Mouse (Mus musculus): ENCODE data around the gene Dner.

Gene Dner

DNA sequence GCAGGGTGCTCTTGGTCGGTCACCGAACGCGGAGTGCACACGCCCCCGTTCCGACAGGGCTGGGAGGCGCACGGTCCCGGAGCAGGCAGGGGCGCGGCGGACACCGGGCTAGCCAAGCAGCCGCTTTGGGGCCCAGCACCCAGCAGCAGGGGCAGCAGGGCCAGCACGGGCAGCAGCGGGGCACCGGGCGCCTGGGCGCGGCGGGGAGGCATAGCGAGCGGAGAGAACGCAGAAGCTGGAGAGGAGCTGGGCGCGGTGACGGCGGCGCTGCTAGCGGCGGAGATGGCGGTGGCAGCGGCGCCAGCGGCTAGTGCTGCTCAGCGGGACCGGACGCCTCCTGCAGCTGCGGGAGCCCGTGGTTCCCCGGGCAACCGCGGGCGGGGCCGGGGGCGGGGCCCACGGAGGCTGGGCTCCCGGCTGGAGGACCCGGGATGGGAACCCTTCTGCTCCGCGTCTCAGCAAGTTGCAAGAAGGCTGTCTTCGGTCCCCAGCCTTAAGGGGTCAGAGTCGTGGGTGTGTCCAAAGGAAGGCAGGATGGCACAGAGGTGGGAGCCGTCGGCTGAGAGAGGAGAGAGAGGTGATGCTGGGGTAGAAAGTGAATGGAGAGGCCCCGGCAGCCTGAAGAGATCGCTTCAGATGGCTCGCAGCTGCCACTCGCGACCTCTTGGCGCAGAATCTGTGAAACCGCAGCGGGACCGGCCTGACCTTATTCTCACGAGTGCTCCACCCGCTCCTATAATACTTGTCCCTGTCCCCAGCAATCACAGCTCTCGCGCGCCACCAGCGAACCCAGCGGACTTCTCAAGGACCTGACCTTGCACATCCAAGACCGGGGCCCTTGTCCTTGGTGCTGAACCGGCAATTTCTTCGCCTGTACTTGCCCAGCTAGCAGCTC is at the start of gene Dner:
Dner (minus strand) TSS at position 705 of the 895 bp plus-strand sequence.
- peak; percentile 52 for DNase-seq

DNA sequence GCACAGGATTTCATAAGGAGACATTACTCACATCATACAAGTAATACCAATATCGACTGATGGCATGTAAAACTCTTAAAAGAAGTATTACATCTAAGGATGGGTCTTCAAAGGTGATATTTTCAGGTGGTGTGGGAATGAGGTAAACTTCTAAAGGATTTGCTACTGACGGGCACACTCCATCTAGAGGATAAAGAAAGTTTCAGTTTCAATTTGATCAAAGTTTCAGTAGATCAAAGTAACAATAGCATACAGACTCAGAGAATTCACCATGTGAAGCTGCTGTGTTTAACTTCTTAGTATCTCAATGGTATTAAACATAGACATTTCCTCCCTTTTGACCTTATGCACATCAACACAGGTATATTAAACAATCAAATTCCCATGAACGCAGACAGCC is 46.1 kb upstream of the Dner start:
- DNase-seq: no peak

DNA sequence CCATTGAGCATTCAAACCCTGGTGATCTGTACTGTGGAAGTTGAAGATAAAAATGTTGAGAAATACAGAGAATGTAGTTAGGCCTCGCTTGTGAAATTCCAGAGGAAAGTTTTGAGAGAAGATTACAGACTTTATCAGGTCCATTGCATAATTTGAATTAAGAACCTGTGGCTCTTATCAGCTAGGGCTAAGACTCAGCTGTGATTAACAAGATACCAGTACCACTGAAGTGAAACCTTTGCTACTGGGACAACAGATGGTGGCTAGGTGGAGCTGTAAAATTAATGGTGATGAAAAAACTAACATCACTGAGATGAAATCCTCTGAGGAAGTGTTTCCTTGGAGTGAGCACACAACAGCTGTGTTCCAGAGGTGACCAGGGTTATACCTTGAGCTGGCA is 44.1 kb upstream of the Dner start:
- DNase-seq: no peak

DNA sequence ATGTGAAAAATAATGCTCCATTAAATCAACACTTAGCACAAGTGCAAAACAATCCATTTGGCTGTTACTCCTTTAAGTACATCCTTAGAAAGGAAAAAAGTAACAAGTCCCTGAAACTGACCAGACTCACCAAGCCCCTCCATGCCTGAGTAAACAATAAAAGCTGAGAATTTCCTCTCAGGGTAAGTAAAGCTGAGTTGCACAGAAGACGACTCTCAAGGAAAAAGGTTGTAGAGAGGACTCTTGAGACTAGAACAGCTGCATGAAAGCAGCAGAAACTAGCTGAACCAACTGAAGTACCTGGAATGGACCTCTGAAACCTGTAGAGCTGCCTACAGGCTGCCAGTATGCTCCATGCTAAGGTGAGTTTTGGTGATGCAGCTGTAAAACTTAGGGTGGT is 41.1 kb upstream of the Dner start:
- DNase-seq: no peak

DNA sequence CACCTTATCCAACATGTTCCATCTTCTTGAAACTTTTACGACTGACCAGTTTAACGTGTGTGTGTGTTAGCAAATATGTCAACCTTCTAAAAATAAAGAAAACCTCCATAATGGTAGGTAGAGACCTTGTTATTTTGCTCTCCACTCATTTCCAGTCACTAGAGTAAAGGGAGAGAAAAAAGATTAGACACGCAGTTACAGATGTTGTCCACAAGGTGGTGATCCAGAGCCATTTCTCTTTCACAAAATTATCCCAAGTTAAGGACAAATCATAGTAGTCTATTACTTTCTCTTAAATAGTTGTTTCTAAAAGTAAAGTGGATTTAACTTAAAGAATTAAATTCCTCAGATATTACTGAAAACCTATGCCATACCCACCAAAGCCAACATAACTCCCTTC is 37.8 kb upstream of the Dner start:
- DNase-seq: no peak

DNA sequence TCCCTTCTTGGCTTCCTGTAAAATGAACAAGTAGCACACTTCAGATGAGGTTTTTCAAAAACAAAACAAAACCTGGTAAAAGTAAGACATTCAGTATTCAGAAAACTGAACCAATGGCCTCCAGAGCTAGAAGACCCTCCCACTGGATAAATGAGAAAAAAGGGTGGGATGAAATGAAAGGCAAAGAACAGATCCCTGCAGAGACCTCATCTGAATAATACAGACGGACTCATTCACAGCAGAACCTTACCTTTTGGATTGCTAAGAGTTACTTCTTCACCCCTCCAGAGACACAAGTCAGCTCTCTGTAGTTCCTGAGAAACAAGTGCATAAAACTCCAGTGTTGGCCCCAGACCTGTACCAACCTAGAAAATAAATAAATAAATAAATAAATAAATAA is 35.7 kb upstream of the Dner start:
- no peak for DNase-seq

DNA sequence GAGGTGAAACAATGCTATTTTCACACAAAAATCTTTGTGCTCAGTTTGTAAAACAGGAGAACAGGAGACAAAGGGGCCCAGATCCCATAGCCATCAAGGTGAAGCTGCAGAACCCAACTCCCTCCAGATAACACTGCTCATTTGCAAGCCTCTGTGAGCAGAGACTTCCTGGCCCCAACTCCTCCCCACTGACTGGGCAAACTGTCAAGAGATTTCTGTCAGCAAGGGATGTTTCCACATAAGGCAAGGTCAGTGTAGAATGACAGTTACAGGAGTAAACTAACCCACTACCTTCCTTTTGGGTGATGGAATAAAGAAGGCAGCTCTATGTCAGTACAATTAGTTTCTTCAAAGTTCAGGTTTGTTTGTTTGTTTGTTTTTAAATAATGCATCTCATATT is 26.8 kb upstream of the Dner start:
- no peak for DNase-seq

DNA sequence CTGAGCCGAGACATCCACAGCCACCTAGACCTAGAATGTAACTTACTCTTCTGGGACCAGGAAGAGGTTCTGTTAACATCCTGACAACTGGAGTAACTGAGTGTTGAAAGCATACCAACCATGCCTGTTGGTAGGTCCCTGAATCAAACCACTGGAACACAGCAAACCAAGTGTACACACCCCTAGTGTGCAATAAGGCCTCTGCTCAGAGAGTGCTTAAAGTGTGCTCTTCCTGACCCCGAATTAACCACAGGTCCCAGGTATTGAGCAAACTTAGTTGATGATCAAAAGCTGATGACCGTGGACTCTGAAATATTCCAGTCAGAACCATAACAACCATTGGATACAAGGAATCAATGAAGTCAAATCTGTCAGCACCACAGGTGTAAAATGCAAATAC is 26.4 kb upstream of the Dner start:
- no peak for DNase-seq

DNA sequence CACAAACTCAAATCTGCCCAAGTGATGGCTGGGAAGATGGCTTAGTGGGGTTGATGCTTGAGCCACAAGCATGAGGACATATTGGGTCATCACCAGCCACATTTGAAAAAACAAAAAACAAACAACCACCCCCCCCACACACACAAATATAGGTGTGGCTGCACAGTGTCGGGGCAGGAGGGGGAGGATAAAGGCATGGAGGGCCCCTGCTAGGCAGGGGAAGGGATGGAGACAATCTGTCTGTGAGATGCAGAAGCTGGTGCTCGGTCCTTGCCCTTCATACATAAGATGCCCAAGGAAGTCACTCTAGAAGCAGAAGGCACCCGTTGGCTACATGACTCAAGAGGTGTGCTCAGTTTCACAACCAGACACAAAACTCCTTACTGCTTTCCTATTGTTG is 25.9 kb upstream of the Dner start:
- no peak for DNase-seq

DNA sequence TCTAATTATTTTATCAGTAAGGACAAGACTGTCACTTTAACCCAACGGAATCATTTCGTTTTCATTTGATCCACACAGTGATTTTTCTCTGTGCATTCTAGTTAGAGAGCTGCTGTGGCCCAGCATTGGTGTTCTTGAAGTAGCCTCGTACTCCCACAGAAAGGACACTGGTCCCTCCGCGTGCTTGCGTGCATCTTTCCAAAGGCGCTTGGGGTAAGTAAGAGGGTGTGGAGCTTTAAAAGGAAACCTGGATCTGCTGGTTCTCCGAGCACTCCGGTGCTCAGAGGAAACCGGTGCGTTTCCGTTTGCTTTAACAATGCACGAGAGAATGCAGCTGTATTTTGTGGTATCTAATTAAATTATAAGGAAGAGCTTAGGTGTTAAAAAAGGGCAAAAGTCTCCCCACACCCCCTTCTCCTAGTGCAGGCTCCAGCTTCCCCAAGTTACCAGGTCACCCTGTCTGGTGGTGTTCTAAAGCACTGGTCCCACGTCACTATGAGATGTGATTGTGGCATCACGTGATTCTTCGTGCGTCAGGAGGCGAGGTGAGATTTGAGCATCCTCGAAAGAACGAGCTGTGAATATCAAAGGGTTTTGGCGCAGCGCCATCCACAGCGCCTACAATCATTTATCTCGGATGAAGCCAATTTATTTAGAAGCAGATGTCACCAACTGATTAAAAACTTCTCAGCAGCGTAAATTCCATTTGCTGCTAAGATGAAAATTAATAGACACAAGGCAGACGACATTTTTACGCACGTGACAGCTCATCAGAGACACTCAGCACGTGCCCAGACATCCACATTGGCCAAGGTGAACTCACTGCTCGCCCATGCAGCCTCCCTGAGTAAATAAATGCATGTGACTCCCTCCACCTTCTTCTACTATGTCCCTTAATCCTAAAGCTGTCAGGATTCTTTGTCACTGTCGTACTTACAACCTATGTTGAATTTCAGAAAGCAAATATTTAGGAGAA is 14.1 kb upstream of the Dner start:
- no peak for DNase-seq

DNA sequence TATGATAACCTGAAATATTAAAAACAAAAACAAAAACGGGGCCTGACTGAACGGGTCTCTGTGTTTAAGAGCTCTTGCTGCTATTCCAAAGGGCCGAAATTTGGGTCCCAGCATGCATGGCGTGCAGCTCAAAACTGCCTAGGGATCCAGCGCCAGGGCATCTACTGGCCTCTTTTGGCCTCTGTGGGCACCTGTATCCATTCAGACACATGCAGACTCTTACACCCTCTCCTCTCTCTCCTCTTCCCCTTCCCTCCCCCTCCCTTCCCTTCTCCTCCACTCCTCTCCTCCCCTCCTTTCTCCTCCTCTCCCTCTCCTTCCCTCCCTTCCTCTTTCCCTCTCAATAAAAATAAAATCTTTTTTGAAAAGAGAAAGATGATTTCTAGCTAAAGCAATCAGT is 13.4 kb upstream of the Dner start:
- no peak for DNase-seq

DNA sequence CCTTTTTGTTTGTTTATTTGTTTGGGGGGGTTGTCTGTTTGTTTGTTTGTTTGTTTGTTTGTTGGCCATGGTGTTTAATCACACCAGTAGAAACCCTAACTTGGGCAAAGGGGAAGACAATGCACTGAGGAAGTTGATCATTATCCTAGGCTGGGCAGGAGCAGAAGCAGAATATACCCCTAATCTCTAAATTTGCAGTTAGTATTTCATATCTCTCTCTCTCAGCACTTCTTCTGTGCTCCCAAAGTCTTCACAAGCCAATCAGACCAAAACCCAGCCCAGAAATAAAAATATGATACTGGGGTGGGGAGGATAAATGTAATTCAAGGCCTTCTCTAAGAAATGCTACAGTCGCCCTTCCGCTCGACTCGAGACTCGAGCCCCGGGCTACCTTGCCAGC is 4.2 kb upstream of the Dner start:
- no peak for DNase-seq

DNA sequence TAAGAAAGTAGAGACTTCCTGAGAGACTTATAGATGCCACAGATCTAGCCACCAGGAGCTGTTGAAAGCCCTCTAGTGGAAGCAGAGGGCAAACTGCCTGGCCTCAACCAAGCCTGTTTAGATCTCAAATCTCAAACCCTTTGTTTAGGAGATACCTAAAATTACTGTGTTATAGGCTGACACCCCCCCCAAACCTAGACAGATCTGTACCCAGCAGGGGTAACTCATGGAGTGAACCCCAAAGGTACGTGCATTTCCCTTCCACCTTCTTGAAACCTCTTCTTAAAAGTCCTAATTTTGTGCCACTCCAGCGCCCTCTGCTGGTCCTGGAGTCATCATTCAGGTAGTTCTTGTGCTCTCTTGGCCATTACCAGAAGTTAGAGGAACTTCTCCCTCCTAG is 1.1 kb upstream of the Dner start:
- peak; percentile 18 for DNase-seq

DNA sequence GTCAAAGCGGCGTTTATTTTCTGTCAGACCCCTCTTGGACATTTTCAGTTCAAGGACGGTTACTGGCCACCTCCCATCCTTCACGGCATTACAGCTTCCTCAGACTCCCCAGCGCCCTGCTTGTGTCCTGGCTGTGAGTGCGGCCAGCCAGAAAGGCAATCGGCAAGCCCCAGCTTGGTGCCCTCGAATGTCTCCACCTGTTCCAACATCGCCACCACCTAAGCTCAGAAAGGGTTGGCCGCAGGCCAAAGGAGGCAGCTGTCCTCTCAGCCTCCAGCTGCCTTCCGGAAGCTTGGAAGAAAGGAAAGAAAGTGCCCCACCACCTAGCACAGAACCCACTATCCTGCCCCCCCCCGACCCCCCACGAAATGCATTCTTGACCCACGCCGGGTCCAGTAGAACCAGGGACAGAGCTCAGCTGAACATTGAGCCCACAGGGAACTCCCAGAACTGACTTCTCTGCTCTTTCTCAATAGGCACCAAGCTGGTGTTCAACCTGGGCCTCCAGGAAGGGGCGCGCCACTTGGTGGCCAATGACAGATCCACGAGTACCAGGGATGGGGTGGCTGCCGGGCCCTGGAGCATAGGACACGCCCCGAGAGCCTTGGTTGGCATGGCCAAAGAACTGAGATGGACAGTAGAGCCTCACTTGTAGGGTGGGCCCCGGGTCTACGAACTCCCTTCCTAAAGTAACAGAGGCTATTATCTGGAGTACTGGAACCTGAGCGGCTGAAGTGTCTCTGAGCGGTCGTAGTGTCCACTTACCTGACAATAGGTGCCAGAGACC is 1.1 kb downstream of the Dner start:
- no peak for DNase-seq

DNA sequence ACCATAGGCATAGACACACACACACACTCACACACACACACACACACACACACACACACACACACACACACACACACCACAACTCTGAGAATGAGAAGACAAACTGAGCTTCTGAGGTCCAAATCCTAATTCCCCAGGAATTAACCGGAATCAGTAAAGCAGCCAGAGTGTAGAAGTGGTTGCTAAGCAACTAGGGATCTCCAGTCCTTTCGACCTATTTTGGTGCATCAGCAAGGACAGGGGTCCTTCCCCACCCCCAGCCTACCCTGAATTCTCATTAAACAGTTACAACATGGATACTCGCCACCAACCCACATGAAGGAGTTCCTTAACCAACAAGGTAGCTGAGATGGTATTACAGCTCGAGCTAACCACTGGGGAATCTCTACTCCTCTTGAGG is 18.1 kb downstream of the Dner start:
- no peak for DNase-seq

DNA sequence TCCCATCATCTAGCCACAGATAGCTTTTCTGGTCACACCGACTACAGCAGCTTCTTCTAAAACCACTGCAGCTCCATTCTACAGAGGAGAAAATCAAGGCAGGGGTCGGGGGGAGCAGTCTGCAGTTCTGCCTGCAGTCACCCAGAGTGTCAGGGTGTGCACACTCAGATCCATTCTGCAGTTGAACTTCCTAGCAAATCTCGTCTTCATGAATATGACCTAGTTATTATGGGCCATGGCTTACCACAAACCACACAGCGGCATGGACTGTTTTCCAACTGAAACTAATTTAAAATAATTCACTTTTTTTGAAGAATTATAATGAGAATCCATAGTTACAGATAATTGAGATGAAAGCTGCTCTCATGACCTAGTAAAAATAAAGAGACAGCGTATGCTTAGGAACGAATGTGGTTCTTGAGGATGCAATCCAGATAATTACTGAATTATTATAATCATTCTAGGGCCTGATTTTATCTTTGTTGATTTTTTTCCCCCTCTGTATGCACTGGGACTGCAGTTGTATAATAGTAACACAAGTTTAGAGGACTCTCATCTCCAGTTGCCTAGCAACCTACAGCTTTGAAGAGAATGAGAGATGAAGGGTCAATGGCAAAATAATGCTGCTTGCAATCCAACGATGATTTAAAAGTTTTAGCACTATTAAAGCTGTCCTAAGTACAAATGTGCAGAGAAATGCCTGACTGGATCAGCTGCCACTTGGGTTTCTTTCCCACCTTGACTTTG is 27.7 kb downstream of the Dner start:
- no peak for DNase-seq

DNA sequence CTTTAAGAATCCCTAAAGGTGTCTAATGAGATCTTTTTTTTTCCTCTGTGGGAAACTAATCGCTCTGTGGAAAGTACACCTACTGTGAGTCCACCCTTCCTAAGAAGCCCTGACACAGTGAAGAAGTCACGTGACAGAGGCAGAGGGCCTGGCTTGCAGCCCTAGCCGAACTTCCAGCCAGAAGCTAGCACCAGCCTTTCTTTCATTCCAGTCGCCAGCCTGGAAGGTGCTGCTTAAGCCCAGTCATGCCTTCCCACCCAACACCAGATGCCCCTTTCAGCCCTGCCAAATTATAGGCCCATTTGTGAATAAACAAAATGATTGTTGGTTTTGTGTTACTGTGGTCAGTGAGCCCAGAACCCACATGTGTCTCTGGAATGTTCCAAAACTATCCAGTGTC is 28.4 kb downstream of the Dner start:
- no peak for DNase-seq

DNA sequence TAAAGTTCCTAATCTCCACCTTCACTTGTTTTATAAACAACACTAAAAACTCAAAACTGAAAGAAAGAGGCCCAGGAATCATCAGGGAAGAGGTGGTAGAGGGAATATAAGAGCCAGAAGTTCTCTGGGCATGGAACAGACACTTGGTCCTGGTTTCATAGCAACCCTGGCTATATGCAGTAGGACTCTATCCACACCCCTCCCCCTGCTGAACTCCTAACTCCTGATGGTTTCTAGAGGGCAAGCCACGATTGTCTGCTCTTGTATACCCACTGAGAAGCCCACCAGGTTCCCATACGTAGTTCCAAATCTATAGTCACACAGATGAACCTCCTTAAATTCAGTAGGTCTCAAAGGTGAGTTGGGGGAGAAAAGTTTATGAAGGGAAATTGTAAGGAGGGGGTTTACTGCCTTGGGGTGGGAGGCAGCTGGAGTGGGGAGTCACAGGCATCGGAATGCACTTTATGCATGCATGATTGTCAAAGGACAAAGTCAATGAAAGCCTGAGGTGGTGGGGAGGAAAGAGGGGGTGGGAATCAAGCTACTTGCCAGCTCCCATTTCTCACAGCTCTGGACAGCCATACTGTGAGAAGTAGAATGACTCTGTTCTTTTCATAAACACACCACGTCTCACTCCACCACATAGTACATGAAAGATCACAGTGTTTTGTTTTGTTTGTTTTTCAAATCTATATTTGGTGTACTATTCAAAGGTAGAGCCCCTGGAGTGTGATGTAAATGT is 31.5 kb downstream of the Dner start:
- DNase-seq: no peak

DNA sequence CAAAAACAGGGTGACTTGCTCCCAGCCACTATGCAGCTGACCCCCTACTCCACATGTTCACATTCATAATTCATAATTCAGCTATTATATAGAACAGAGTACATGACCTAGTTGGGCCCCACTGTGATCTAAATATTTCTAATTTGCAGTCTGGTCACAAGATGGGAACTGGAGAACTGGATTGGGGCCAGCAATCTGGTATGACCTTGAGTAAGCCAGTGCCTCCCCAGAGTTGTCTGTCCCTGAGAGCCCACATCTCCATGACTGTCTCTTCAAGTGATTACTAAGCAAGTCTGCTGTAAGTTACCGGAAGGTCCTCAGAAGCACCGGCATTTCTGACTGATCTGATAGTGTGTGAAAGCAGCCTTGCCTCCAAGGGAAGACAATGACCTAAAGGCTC is 49.2 kb downstream of the Dner start:
- DNase-seq: no peak

DNA sequence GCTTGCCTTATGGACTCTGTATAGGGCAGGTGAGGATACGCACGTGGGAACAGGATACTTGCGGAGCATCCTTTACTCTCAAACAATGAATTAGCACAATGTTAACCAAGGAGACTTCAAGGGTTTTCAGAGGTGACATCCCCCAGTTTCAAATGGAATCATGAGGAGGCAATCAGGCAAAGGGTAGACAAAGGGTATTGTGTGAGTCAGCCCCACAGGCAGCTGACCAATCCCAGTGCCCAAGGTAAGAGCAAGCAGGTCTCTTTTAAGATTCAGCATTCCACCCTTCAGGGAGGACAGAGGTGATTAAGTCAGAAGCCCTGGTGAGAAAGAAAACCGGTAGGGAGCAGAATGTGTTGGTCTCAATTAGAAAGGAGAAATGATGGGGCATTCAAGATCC is 55.6 kb downstream of the Dner start:
- no peak for DNase-seq

DNA sequence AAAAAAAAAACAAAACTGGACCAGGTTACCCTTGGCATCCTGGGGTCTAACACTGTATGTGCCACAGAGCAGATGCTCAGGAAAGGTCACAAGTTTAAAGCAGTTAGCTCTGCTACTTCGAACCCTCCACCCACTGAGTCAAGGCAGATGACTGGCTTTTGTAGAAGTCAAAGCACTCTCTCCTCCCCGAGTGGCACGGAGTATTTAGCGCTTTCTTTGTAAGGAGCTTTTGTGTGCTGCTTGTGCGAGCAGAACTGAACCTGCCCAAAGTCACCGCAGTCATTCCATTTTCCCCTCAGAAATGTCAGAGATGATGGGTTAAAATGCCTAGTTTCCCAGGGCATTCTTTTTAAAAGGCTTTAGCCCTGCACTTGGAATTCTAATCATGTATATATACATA is 59.1 kb downstream of the Dner start:
- no peak for DNase-seq

DNA sequence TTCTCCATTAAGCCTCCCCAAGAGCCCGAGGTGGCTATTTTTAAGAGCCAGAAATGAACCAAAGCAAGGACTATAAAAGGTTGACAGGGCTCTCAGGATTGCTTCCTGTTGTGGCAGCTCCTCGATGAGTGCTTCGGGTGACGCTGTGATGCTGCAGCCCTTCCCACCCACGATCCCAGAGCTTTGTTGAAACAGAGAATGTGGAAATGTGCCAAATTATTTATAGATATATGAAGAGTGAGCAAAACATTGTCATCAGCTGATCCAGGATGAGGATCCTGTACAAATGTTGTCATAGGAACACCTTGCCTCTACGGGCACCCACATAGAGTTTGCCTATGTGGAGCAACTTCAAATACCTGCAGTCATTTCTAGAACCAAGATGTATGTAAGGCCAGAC is 67.8 kb downstream of the Dner start:
- no peak for DNase-seq
